Mouse (Mus musculus): ENCODE measurements at regions not wholly inside any gene's neighbourhood (a gene's known extent, or its start where the extent isn't known, plus 50 kb on each side); places are given as distances from the start of the nearest gene placed in this dataset.

DNA sequence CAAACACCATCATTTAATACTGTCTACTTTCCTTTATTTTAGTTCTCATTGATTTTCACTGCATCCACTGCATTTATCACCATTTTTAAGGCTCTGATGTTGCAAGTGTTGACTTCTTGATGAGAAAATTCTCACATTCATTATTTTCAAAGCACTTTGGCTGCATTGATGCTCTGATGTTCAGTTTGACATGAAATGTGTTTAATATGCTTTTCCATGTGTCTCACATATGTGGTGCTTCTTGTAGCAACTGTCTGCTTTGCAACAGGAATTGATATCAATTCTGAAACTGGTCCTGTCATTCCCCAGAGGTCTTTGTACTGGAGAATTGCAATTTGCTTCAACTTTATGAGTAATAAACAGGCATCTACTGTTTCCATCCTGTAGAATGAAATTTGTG lies 1676.1 kb upstream of the Flrt2 start:
- no peak overlapping the region for H3K4me3 ChIP-seq
- H3K36me3 ChIP-seq, result no peaks in the 10 kb centered on the region
- no peak overlapping the region for H3K9ac ChIP-seq
- no peaks in the 10 kb centered on the region for H3K27me3 ChIP-seq
- no peaks in the 10 kb centered on the region for H3K4me1 ChIP-seq
- no peak overlapping the region for H3K27ac ChIP-seq
- H3K9me3 ChIP-seq, result no peaks in the 10 kb centered on the region
- ATAC-seq (ENCODE audit: insufficient number of reproducible peaks, insufficient read depth, low FRiP score, low TSS enrichment), result no peak
- H3K4me2 ChIP-seq (replicated peaks), result no peak overlapping the region

DNA sequence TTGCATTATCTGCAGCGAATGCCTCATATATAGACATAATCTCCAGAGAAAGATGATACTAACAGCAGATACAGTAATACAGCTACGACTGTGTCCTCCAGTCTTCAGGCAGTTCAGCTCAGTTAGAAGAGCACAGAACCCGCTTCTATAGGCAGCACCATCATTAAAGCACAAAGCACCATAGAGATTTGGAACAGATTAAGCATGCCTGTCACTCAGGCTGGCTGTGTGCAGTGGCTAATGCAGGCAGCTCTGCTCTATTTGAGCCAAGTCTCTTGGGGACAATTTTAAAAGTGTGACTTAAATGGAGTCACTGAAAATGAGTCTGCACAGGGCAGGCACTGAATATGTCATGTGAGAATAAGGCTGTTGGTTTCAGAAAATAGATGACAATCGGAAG lies 1660.7 kb upstream of the Flrt2 start:
- H3K36me3 ChIP-seq, result no peaks in the 10 kb centered on the region
- WGBS, result 49% methylated on average over 4 of the region's 4 CpGs
- no peaks in the 10 kb centered on the region for H3K4me1 ChIP-seq
- H3K4me3 ChIP-seq, result no peak overlapping the region
- no peak overlapping the region for H3K4me2 ChIP-seq (replicated peaks)
- H3K9ac ChIP-seq, result no peak overlapping the region
- ATAC-seq (ENCODE audit: insufficient number of reproducible peaks, insufficient read depth, low FRiP score, low TSS enrichment), result peak; percentile 60; the same call in 1 of the 2 replicates
- no peaks in the 10 kb centered on the region for H3K27me3 ChIP-seq
- H3K9me3 ChIP-seq, result no peaks in the 10 kb centered on the region
- no peak overlapping the region for H3K27ac ChIP-seq

DNA sequence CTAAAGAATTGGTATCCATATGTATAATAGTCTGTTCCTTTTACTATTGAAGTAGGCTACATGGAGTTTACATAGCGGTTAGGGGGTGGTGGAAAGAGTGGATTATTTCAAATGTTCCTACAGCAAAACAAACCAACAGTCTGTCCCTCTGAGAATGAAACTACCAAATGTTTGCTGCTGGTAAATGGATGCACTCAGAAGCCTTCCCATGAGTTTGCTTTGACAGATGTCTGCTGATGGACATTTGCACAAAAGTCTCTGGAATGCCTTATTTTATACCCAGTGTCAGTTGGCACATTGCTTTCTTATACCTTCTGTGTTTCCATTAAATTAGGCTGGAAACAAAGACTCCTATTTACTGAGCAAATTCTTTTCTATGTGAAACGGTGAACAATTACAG lies 1644.1 kb upstream of the Flrt2 start:
- Histone ChIP-seq H3K9me3 (no peaks in the 10 kb centered on the region), H3K27me3 (no peaks in the 10 kb centered on the region)

DNA sequence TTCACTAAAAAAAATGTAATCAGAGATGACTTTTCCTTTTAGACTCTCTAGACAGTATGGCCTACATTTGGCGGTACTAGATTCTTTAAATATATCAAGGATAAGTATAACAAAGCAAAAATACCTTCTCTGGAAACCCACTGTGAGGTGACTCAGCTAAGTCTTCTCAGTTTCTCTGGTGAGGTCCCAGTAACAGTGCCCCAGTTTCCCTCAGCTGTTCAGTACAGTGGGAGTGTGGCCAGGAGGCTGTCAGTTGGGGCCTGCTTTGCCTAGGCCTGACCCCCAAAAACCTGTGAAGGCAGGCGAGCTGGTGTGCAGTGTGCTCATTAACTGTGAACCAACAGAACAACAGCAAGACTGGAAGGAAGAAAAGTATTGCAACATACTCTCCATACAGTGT lies 1634.3 kb upstream of the Flrt2 start:
- H3K27me3 ChIP-seq, result no peaks in the 10 kb centered on the region
- 75% methylated on average over 2 of the region's 2 CpGs for WGBS
- no peaks in the 10 kb centered on the region for H3K9me3 ChIP-seq
- H3K4me2 ChIP-seq (replicated peaks), result no peak overlapping the region
- H3K4me1 ChIP-seq, result no peaks in the 10 kb centered on the region
- H3K4me3 ChIP-seq, result no peak overlapping the region
- H3K9ac ChIP-seq, result no peak overlapping the region
- H3K27ac ChIP-seq, result no peak overlapping the region
- no peak for ATAC-seq (ENCODE audit: insufficient number of reproducible peaks, insufficient read depth, low FRiP score, low TSS enrichment)
- H3K36me3 ChIP-seq, result no peaks in the 10 kb centered on the region

More for the DNA sequence above, 1644.1 kb upstream of the Flrt2 start:
- Histone ChIP-seq H3K9ac (no peak overlapping the region), H3K4me1 (no peaks in the 10 kb centered on the region), H3K36me3 (no peaks in the 10 kb centered on the region), H3K27ac (no peak overlapping the region), H3K4me3 (no peak overlapping the region), H3K4me2 (replicated peaks) (no peak overlapping the region)
- WGBS, result 63% methylated on average over 2 of the region's 2 CpGs
- no peak for ATAC-seq (ENCODE audit: insufficient number of reproducible peaks, insufficient read depth, low FRiP score, low TSS enrichment)

DNA sequence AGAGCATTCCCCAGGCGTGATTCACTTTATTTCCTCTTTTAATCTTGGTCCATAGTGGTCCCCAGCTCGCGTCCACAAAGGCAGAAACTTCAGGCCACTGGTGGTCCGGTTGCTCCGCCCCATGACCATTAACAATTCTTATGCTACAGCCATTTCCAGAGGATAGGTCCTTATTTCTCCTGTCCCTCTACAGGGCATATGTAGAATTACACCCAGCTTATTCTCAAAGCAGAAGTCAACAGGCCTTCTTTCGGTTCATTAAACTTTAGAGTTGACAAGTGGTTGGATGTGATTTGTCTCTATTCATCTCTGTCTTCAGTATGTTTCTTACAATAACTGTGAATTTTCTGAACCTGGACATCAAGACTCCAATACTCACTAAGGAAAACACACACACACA lies 1632.4 kb upstream of the Flrt2 start:
- ATAC-seq (ENCODE audit: insufficient number of reproducible peaks, insufficient read depth, low FRiP score, low TSS enrichment), result no peak
- Histone ChIP-seq H3K4me2 (replicated peaks) (no peak overlapping the region), H3K36me3 (no peaks in the 10 kb centered on the region), H3K9me3 (no peaks in the 10 kb centered on the region), H3K4me3 (no peak overlapping the region), H3K4me1 (no peaks in the 10 kb centered on the region), H3K27me3 (no peaks in the 10 kb centered on the region), H3K27ac (no peak overlapping the region), H3K9ac (no peak overlapping the region)
- WGBS, result 90% methylated on average over 6 of the region's 6 CpGs

DNA sequence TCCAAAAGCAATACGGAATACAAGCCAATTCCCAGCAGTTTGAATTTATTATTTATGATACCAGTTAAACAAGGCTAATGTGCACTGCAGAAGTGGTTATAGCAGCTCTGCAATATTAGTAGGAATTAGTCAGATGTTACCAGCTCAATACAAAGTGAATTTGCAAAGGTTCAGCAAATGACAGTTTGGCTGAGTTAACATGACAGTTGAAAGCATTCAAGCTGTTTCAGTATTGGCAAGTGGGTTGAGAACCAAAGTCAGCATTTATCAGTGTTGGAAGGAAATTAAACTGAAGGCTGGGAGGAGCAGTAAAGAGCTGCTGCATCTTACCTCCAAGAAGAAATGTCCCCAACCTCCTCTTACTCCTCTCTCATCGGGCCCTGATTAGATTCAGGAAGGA lies 1631.7 kb upstream of the Flrt2 start:
- Histone ChIP-seq H3K4me3 (no peak overlapping the region), H3K9me3 (no peaks in the 10 kb centered on the region), H3K36me3 (no peaks in the 10 kb centered on the region), H3K4me2 (replicated peaks) (no peak overlapping the region), H3K4me1 (no peaks in the 10 kb centered on the region), H3K27me3 (no peaks in the 10 kb centered on the region), H3K9ac (no peak overlapping the region), H3K27ac (no peak overlapping the region)
- WGBS, result 85% methylated on average over 2 of the region's 2 CpGs
- no peak for ATAC-seq (ENCODE audit: insufficient number of reproducible peaks, insufficient read depth, low FRiP score, low TSS enrichment)

DNA sequence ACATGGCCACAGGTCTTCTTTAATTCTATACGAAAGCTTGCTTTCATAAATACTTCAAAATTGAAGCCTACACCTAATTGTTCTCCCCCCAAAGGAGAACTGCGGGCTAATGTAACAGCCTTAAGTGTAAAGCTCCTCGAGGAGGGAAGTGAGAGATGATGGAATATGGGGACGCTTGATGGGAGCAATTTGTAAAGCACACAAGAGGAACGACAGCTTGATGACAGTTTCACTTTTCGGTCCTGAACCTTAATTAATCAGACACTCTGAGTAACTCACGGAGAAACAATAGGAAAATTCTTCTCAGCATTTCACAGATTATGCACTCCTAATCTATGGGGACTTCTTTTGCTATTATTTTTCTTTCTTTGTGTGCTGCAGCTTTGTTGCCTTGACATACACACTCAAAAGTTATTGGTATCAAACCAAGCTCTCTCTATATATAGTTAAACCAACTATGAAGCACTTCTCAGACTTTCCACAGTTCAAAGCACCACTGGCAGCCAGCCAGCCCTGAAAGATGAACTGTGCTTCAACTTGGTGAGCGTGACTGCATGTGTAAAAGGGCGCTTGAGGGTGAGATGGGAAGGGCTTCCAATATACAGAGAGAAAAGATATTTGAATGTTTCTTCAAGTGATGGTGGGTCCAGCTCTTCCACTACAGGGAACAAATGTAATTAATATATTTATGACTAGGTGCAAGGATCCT lies 1625.4 kb upstream of the Flrt2 start:
- Histone ChIP-seq H3K4me1 (0 out of 2 replicates have a peak, but pooled peaks cover 5% of the 10 kb centered on the region), H3K9ac (no peak overlapping the region), H3K9me3 (no peaks in the 10 kb centered on the region), H3K27ac (no peak overlapping the region), H3K4me3 (no peak overlapping the region), H3K36me3 (no peaks in the 10 kb centered on the region), H3K27me3 (no peaks in the 10 kb centered on the region), H3K4me2 (replicated peaks) (no peak overlapping the region)
- no peak; the same call in 1 of the 2 replicates for ATAC-seq (ENCODE audit: insufficient number of reproducible peaks, insufficient read depth, low FRiP score, low TSS enrichment)
- WGBS, result 55% methylated on average over 9 of the region's 9 CpGs

DNA sequence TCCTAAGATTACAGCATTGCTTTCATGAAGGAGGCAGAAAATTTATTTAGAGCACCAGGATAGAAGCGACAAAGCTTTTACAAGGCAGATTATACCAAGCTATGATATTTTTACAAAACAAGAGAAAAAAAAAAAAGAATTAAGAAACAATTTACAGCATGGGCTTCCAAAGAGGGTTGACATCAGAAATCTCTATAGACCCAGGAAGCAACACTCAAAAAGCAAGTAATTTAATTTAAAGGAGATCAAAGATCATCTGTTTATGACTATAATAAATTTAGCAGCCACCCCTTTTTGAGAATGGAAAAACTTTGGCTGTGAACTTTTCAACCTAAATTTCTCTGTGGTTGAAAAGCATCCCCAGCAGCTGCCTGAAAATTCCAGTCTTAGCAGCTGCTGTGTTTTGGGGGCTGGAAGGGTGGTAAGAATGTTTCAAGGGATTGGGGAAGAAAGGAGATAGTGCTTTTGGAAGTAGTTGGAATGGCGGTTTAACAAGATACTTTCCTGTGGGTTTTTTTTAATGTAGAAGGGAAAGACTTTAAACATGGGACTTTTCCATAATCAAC lies 1621.0 kb upstream of the Flrt2 start:
- 71% methylated on average over 2 of the region's 2 CpGs for WGBS
- H3K36me3 ChIP-seq, result no peaks in the 10 kb centered on the region
- no peak overlapping the region for H3K4me3 ChIP-seq
- H3K27ac ChIP-seq, result no peak overlapping the region
- ATAC-seq (ENCODE audit: insufficient number of reproducible peaks, insufficient read depth, low FRiP score, low TSS enrichment), result no peak
- no peak overlapping the region for H3K4me2 ChIP-seq (replicated peaks)
- H3K9me3 ChIP-seq, result no peaks in the 10 kb centered on the region
- no peaks in the 10 kb centered on the region for H3K27me3 ChIP-seq
- H3K4me1 ChIP-seq, result 0 out of 2 replicates have a peak, but pooled peaks cover 5% of the 10 kb centered on the region
- no peak overlapping the region for H3K9ac ChIP-seq

DNA sequence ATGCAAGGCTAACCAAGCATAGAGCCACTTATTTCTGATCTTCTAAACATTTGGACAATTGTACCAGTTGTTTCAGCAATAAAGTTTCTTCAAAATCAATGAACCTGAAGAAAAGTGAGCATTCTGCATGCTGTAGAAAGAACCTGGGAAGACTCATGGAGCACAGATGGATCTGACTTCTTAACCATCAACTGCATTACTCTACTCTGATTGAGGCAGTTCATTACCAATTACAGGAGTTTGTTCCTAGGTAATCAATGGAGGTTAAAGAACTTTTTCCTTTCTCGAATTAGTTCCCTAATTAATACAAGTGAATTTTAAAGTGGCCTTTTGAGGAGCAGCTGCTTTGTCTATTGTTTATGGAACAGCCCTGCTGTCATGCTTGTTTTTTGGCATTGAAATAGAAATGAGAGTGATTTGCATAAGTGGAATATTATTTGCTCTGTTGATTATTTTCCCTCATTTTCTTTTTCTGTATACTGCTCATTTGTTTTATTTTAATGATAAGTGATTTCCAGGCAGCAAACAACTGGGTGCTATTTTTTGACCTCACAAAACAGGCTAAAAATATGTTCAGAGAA lies 1586.4 kb upstream of the Flrt2 start:
- Histone ChIP-seq H3K36me3 (no peaks in the 10 kb centered on the region), H3K27me3 (no peaks in the 10 kb centered on the region), H3K4me3 (no peak overlapping the region), H3K4me1 (no peaks in the 10 kb centered on the region), H3K4me2 (replicated peaks) (no peak overlapping the region), H3K9me3 (no peaks in the 10 kb centered on the region), H3K9ac (no peak overlapping the region), H3K27ac (no peak overlapping the region)
- 41% methylated on average over 1 of the region's 1 CpGs for WGBS
- ATAC-seq (ENCODE audit: insufficient number of reproducible peaks, insufficient read depth, low FRiP score, low TSS enrichment), result no peak

DNA sequence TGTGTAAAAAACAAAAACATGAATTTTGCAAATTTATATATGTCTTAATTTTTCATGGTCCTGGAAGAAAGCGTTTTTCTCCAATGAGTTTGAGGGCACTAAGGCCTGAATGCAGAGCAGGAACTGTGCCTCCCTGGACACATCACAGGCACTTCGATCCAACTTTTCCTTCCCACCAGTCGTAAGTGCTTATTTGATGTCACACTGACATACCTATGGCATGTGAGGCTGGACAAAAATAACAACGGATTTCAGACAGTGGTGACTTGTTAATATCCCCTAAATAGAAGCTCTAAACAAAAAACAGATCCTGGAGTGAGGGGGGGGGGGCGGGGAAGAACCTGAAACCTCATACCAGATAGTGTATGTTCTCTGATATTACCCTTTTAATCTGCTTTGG lies 1541.9 kb upstream of the Flrt2 start:
- 73% methylated on average over 5 of the region's 5 CpGs for WGBS
- H3K4me2 ChIP-seq (replicated peaks), result no peak overlapping the region

DNA sequence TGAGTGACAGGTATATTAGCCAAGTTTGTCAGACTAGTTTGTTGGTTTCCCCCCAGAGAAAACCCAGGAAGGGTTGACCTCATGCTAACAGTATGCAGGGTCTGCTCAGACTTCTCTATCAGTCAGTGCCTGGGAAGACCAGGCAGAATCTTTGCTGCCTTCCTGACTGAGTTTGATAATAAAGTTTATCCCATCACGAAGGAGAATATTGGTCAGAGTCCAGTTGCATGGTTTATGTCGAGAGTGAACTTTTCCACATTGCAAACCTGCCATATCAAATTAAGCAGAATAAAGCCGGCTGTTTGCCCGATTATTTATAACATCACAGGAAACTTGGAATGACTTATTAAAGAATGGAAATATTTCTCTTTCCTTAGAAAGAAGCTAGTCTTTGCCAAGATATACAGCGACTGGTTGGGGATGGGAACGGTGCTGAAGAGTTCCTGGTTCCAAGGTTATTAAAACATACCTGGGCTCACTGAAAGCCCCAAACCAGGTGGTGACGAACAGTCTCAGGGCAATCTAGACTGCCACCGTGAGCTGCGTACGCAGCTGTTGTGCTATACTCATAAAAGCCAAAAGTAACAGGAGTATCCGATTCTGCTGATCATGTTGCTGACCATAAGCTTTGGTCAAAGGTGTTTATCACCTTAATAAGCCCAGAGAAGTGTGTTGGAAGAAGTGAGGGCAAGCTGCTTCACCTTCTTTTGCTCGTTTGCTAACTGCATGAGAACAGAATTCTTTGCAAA lies 1536.7 kb upstream of the Flrt2 start:
- Histone ChIP-seq H3K9ac (no peak overlapping the region), H3K9me3 (no peaks in the 10 kb centered on the region), H3K4me3 (no peak overlapping the region), H3K4me2 (replicated peaks) (no peak overlapping the region), H3K36me3 (no peaks in the 10 kb centered on the region), H3K27ac (no peak overlapping the region), H3K27me3 (no peaks in the 10 kb centered on the region), H3K4me1 (no peaks in the 10 kb centered on the region)
- 58% methylated on average over 12 of the region's 12 CpGs for WGBS
- ATAC-seq (ENCODE audit: insufficient number of reproducible peaks, insufficient read depth, low FRiP score, low TSS enrichment), result 0 out of 2 replicates have a peak, but pooled peaks have one; percentile 47

More for the DNA sequence above, 1541.9 kb upstream of the Flrt2 start:
- Histone ChIP-seq H3K9ac (no peak overlapping the region), H3K4me1 (no peaks in the 10 kb centered on the region), H3K27ac (no peak overlapping the region), H3K36me3 (no peaks in the 10 kb centered on the region), H3K4me3 (no peak overlapping the region), H3K9me3 (no peaks in the 10 kb centered on the region), H3K27me3 (no peaks in the 10 kb centered on the region)
- ATAC-seq (ENCODE audit: insufficient number of reproducible peaks, insufficient read depth, low FRiP score, low TSS enrichment), result no peak

DNA sequence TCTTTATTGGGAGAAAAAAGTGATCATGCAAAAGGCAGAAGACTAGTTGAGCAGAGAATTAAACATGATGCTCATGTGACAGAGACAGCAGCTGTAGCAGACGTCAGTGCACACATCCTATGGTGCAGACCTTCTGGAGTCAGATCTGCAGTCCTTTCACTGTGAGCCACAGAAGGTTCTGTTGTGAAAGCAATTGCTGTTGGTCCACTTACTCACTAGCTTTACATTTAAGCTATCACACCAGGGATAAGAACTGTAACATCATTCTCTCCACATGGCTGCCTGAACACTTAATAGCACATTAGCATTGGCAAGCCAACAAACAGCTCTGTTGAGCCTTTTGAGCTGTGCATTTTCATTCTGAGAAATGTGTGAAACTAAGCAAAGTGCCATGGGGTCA lies 1509.7 kb upstream of the Flrt2 start:
- H3K27me3 ChIP-seq, result no peaks in the 10 kb centered on the region
- H3K36me3 ChIP-seq, result no peaks in the 10 kb centered on the region
- no peaks in the 10 kb centered on the region for H3K9me3 ChIP-seq
- H3K4me3 ChIP-seq, result no peak overlapping the region
- ATAC-seq (ENCODE audit: insufficient number of reproducible peaks, insufficient read depth, low FRiP score, low TSS enrichment), result no peak
- H3K4me1 ChIP-seq, result no peaks in the 10 kb centered on the region
- H3K9ac ChIP-seq, result no peak overlapping the region
- no peak overlapping the region for H3K27ac ChIP-seq
- no peak overlapping the region for H3K4me2 ChIP-seq (replicated peaks)
- 47% methylated on average over 1 of the region's 1 CpGs for WGBS
